Mouse (Mus musculus): Measurements from ENCODE around the gene Pax9.

Gene Pax9

GRCm38 (mm10) chr12:56691427-56692079, at the start of gene Pax9:
Pax9 (plus strand) TSS chr12:56691767.
- no peak for DNase-seq (ENCODE audit: extremely low read depth, insufficient read length, low spot score)

- no peak for DNase-seq (ENCODE audit: extremely low read depth, insufficient read length, low spot score)
Measured at GRCm38 (mm10) chr12:56669451-56670122, 22.0 kb upstream of the Pax9 start.

- DNase-seq (ENCODE audit: extremely low read depth, insufficient read length, low spot score): no peak
Measured at GRCm38 (mm10) chr12:56670795-56671194, 20.8 kb upstream of the Pax9 start.

GRCm38 (mm10) chr12:56674726-56675125, 16.8 kb upstream of the Pax9 start:
- no peak for DNase-seq (ENCODE audit: extremely low read depth, insufficient read length, low spot score)

GRCm38 (mm10) chr12:56677620-56678019, 13.9 kb upstream of the Pax9 start:
- DNase-seq (ENCODE audit: extremely low read depth, insufficient read length, low spot score): peak; percentile 40

- DNase-seq (ENCODE audit: extremely low read depth, insufficient read length, low spot score): no peak
Measured at GRCm38 (mm10) chr12:56681096-56681811, 10.3 kb upstream of the Pax9 start.

- DNase-seq (ENCODE audit: extremely low read depth, insufficient read length, low spot score): no peak
Measured at GRCm38 (mm10) chr12:56687640-56688481, 3.7 kb upstream of the Pax9 start.

- DNase-seq (ENCODE audit: extremely low read depth, insufficient read length, low spot score): no peak
Measured at GRCm38 (mm10) chr12:56688482-56688840, 3.1 kb upstream of the Pax9 start.

- no peak for DNase-seq (ENCODE audit: extremely low read depth, insufficient read length, low spot score)
Measured at GRCm38 (mm10) chr12:56688920-56689319, 2.6 kb upstream of the Pax9 start.

- DNase-seq (ENCODE audit: extremely low read depth, insufficient read length, low spot score): no peak
Measured at GRCm38 (mm10) chr12:56689331-56689730, 2.2 kb upstream of the Pax9 start.

- no peak for DNase-seq (ENCODE audit: extremely low read depth, insufficient read length, low spot score)
Measured at GRCm38 (mm10) chr12:56689736-56690135, 1.8 kb upstream of the Pax9 start.

- DNase-seq (ENCODE audit: extremely low read depth, insufficient read length, low spot score): no peak
Measured at GRCm38 (mm10) chr12:56690366-56690765, 1.2 kb upstream of the Pax9 start.

- DNase-seq (ENCODE audit: extremely low read depth, insufficient read length, low spot score): no peak
Measured at GRCm38 (mm10) chr12:56691001-56691400, 566 bp upstream of the Pax9 start.

- no peak for DNase-seq (ENCODE audit: extremely low read depth, insufficient read length, low spot score)
Measured at GRCm38 (mm10) chr12:56692536-56692935, 969 bp downstream of the Pax9 start.

- DNase-seq (ENCODE audit: extremely low read depth, insufficient read length, low spot score): no peak
Measured at GRCm38 (mm10) chr12:56693411-56694098, 2.0 kb downstream of the Pax9 start.

GRCm38 (mm10) chr12:56694361-56694760, 2.8 kb downstream of the Pax9 start:
- no peak for DNase-seq (ENCODE audit: extremely low read depth, insufficient read length, low spot score)

- DNase-seq (ENCODE audit: extremely low read depth, insufficient read length, low spot score): no peak
Measured at GRCm38 (mm10) chr12:56694936-56695335, 3.4 kb downstream of the Pax9 start.

GRCm38 (mm10) chr12:56695358-56696173, 4.0 kb downstream of the Pax9 start:
- peak; percentile 89 for DNase-seq (ENCODE audit: extremely low read depth, insufficient read length, low spot score)

- peak; percentile 82 for DNase-seq (ENCODE audit: extremely low read depth, insufficient read length, low spot score)
Measured at GRCm38 (mm10) chr12:56696174-56697010, 4.8 kb downstream of the Pax9 start.

All from 3134 (cell line).